Mouse (Mus musculus) myocyte (in vitro differentiated cells): Measurements from ENCODE around the gene Meaf6.

ENCODE experiments used
- E2F4 ChIP-seq: IDR thresholded peaks from one replicate; pipeline ENCODE4 v1.6.1; 2011; ENCODE audit warnings: mild to moderate bottlenecking, control low read depth, moderate library complexity; ENCODE audit not compliant: insufficient read depth
- MAX ChIP-seq: IDR thresholded peaks from one replicate; pipeline ENCODE4 v1.6.1; 2011; ENCODE audit warnings: low read depth, mild to moderate bottlenecking, control low read depth
- MYOD1 ChIP-seq, 3 experiments: IDR thresholded peaks; one replicate each; pipeline ENCODE4 v1.6.1; 2011; ENCODE audit warnings: control low read depth in 2 of 3, low read depth in 2 of 3, mild to moderate bottlenecking in 2 of 3, moderate library complexity in 1 of 3; ENCODE audit not compliant: insufficient read length in 2 of 3, control insufficient read depth in 1 of 3
- POLR2A ChIP-seq: IDR thresholded peaks from one replicate; pipeline ENCODE4 v1.6.1; 2011; ENCODE audit warnings: low read depth, mild to moderate bottlenecking, control low read depth, moderate library complexity; ENCODE audit not compliant: insufficient read length
- POLR2AphosphoS2 ChIP-seq: IDR thresholded peaks from one replicate; pipeline ENCODE4 v1.6.1; 2011; ENCODE audit warnings: low read depth, control low read depth; ENCODE audit not compliant: insufficient read length
- SRF ChIP-seq: IDR thresholded peaks from one replicate; pipeline ENCODE4 v1.6.1; 2011; ENCODE audit warnings: low read depth; ENCODE audit not compliant: control insufficient read depth, insufficient read length
- TCF12 ChIP-seq: IDR thresholded peaks from one replicate; pipeline ENCODE4 v1.6.1; 2011; ENCODE audit warnings: mild to moderate bottlenecking, control low read depth; ENCODE audit not compliant: poor library complexity, insufficient read depth, severe bottlenecking
- USF1 ChIP-seq: IDR thresholded peaks from one replicate; pipeline ENCODE4 v1.6.1; 2011; ENCODE audit warnings: low read depth, mild to moderate bottlenecking, control low read depth, moderate library complexity

GRCm38 (mm10) chr4:125162701-125163100, 77.8 kb downstream of the Meaf6 start:
- TF ChIP-seq POLR2A, result no peak
- no peak for TF ChIP-seq E2F4
- TF ChIP-seq MYOD1 (IDR thresholded peaks at IDR 0.05; ENCODE audit: control insufficient read depth in 1 of 3, insufficient read length in 2 of 3, low read depth in 2 of 3), result no peak
- no peak for TF ChIP-seq USF1
- TF ChIP-seq TCF12, result no peak
- no peak for TF ChIP-seq POLR2AphosphoS2
- no peak for TF ChIP-seq MAX
- TF ChIP-seq SRF, result no peak
